Mouse (Mus musculus) forelimb bud, embryonic 11.5 days (tissue): ENCODE measurements around the gene Parp11.
"Not testable (repeated sequence)": the region's sequence is repeated elsewhere in the genome, so short reads cannot be mapped to it uniquely, and the experiment has no call there.

Source experiments
- DNase-seq: peaks from one replicate; pipeline ENCODE4 v3.0.0-alpha.2; 2012; ENCODE audit warnings: low read depth, low spot score

Gene Parp11

GRCm38 (mm10) chr6:127495251-127495650 is 48.6 kb downstream of the Parp11 start:
- DNase-seq: no peak

- no peak for DNase-seq
These were observed 49.2 kb downstream of the Parp11 start for GRCm38 (mm10) chr6:127495876-127496275.

- peak; percentile 20 for DNase-seq
These were observed 50.4 kb downstream of the Parp11 start for GRCm38 (mm10) chr6:127496841-127497656.

- no peak for DNase-seq
These were observed 53.5 kb downstream of the Parp11 start for GRCm38 (mm10) chr6:127500119-127500518.

- no peak for DNase-seq
These were observed 54.2 kb downstream of the Parp11 start for GRCm38 (mm10) chr6:127500806-127501205.

GRCm38 (mm10) chr6:127502530-127502929 is 55.9 kb downstream of the Parp11 start:
- peak; percentile 45 for DNase-seq

GRCm38 (mm10) chr6:127513776-127514175 is 67.1 kb downstream of the Parp11 start:
- not testable (repeated sequence) for DNase-seq

GRCm38 (mm10) chr6:127521176-127521575 is 74.5 kb downstream of the Parp11 start:
- DNase-seq: no peak

- no peak for DNase-seq
These were observed 75.7 kb downstream of the Parp11 start for GRCm38 (mm10) chr6:127522326-127522725.

GRCm38 (mm10) chr6:127524442-127524841 is 77.8 kb downstream of the Parp11 start:
- DNase-seq: peak; percentile 84

- DNase-seq: no peak
These were observed 82.0 kb downstream of the Parp11 start for GRCm38 (mm10) chr6:127528625-127529024.

- no peak for DNase-seq
These were observed 82.8 kb downstream of the Parp11 start for GRCm38 (mm10) chr6:127529451-127529850.

- DNase-seq: no peak
These were observed 83.6 kb downstream of the Parp11 start for GRCm38 (mm10) chr6:127530206-127530605.

GRCm38 (mm10) chr6:127531412-127532205 is 85.0 kb downstream of the Parp11 start:
- no peak for DNase-seq

GRCm38 (mm10) chr6:127532304-127532703 is 85.7 kb downstream of the Parp11 start:
- DNase-seq: no peak

- no peak for DNase-seq
These were observed 87.1 kb downstream of the Parp11 start for GRCm38 (mm10) chr6:127533766-127534165.

GRCm38 (mm10) chr6:127537035-127537434 is 90.4 kb downstream of the Parp11 start:
- DNase-seq: no peak

GRCm38 (mm10) chr6:127538118-127538517 is 91.5 kb downstream of the Parp11 start:
- DNase-seq: no peak

- no peak for DNase-seq
These were observed 92.6 kb downstream of the Parp11 start for GRCm38 (mm10) chr6:127539226-127539625.

- no peak for DNase-seq
These were observed 93.0 kb downstream of the Parp11 start for GRCm38 (mm10) chr6:127539659-127540058.

GRCm38 (mm10) chr6:127540517-127540916 is 93.9 kb downstream of the Parp11 start:
- DNase-seq: no peak

- DNase-seq: peak; percentile 86
These were observed 95.2 kb downstream of the Parp11 start for GRCm38 (mm10) chr6:127541617-127542374.
